In the genomic region with DNA sequence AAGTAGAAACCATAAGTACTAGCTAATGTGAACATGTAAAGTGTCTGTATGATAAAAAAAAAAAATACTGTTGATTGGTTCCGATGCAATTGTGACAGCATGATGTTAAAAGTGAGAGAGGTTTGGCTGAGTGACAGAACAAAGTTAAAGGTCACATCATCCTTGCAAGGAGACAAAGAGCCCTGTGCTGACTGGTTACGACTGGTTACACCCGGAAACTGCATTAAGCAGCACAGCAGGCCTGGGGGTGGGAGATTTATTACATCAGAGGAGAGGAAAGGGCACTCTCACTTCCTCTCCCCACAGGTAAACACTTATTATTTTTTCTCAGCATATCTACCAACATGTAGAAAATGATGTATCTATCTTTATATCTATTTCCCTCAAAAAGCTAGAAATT, we compare ENCODE assay signal across 15 mouse cellular contexts.
DNase-seq lines count a peak whose midpoint lies in the region; ATAC-seq lines count a peak whose summit lies in the region.
"Had no signal": no experiment of that assay in that cellular context is flagged by ENCODE, and none has a peak within 500 bp of the region (broad histone marks: within the 10 kb centered on the region; RNA-seq: fewer than 3 reads in every experiment).

No protein-coding gene starts in this region.

- H3K27me3 ChIP-seq in forebrain, embryonic 14.5 days (replicated peaks; ENCODE audit: control insufficient read depth, insufficient read depth, low read length): no peaks in the 10 kb centered on the region
- no peaks in the 10 kb centered on the region for H3K27me3 ChIP-seq in forebrain, embryonic 10.5 days (ENCODE audit: poor library complexity, severe bottlenecking)
- H3K27me3 ChIP-seq in midbrain, embryonic 14.5 days (ENCODE audit: control insufficient read depth, insufficient read depth, low read length): no peaks in the 10 kb centered on the region
- H3K27me3 ChIP-seq in midbrain, embryonic 11.5 days (ENCODE audit: control insufficient read depth, insufficient read depth, low read length): no peaks in the 10 kb centered on the region
- H3K27me3 ChIP-seq in neural tube, embryonic 15.5 days (replicated peaks): no peaks in the 10 kb centered on the region
- H3K27me3 ChIP-seq: heart, embryonic 13.5 days; Patski had no signal

- no peaks in the 10 kb centered on the region for H3K36me3 ChIP-seq in forebrain, embryonic 14.5 days (ENCODE audit: control insufficient read depth, insufficient read depth, low read length)
- H3K36me3 ChIP-seq in forebrain, embryonic 10.5 days (replicated peaks): no peaks in the 10 kb centered on the region
- no peaks in the 10 kb centered on the region for H3K36me3 ChIP-seq in midbrain, embryonic 14.5 days (ENCODE audit: control insufficient read depth, insufficient read depth, low read length)
- no peaks in the 10 kb centered on the region for H3K36me3 ChIP-seq in midbrain, embryonic 11.5 days (ENCODE audit: control insufficient read depth, insufficient read depth, low read length)
- no peaks in the 10 kb centered on the region for H3K36me3 ChIP-seq in neural tube, embryonic 15.5 days
- H3K36me3 ChIP-seq: heart, embryonic 13.5 days had no signal

- H3K4me2 ChIP-seq in forebrain, embryonic 14.5 days (ENCODE audit: low read length): no peak overlapping the region
- H3K4me2 ChIP-seq in midbrain, embryonic 14.5 days (ENCODE audit: low read length): no peak overlapping the region
- no peak overlapping the region for H3K4me2 ChIP-seq in midbrain, embryonic 11.5 days
- H3K4me2 ChIP-seq in neural tube, embryonic 15.5 days: no peak overlapping the region
- H3K4me2 ChIP-seq: heart, embryonic 13.5 days had no signal

- H3K27ac ChIP-seq in forebrain, embryonic 14.5 days (ENCODE audit: low read depth, low read length): no peak overlapping the region
- no peak overlapping the region for H3K27ac ChIP-seq in forebrain, embryonic 10.5 days
- no peak overlapping the region for H3K27ac ChIP-seq in midbrain, embryonic 14.5 days (replicated peaks; ENCODE audit: low read depth, low read length)
- no peak overlapping the region for H3K27ac ChIP-seq in midbrain, embryonic 11.5 days (ENCODE audit: low read depth, low read length)
- H3K27ac ChIP-seq in neural tube, embryonic 15.5 days (replicated peaks): no peak overlapping the region
- H3K27ac ChIP-seq: heart, embryonic 13.5 days; liver, embryonic 14.5 days had no signal

- no peak overlapping the region for H3K9ac ChIP-seq in forebrain, embryonic 14.5 days (ENCODE audit: low read length)
- H3K9ac ChIP-seq in midbrain, embryonic 14.5 days (replicated peaks; ENCODE audit: low read length): no peak overlapping the region
- H3K9ac ChIP-seq in midbrain, embryonic 11.5 days (ENCODE audit: low read length): no peak overlapping the region
- no peak overlapping the region for H3K9ac ChIP-seq in neural tube, embryonic 15.5 days (replicated peaks)
- H3K9ac ChIP-seq: heart, embryonic 13.5 days; liver, embryonic 14.5 days had no signal

- WGBS in forebrain, embryonic 14.5 days: 31% methylated on average over 3 of the region's 3 CpGs
- WGBS in forebrain, embryonic 10.5 days: 21% methylated on average over 3 of the region's 3 CpGs
- 4% methylated on average over 3 of the region's 3 CpGs for whole genome bisulfite sequencing in midbrain, embryonic 14.5 days
- 8% methylated on average over 3 of the region's 3 CpGs for WGBS in midbrain, embryonic 11.5 days
- 15% methylated on average over 3 of the region's 3 CpGs for WGBS in neural tube, embryonic 15.5 days

- no peaks in the 10 kb centered on the region for H3K4me1 ChIP-seq in forebrain, embryonic 14.5 days (ENCODE audit: control insufficient read depth, insufficient read depth, low read length)
- H3K4me1 ChIP-seq in forebrain, embryonic 10.5 days: peaks cover 9% of the 10 kb centered on the region
- H3K4me1 ChIP-seq in midbrain, embryonic 14.5 days (ENCODE audit: control insufficient read depth, insufficient read depth, low read length): no peaks in the 10 kb centered on the region
- H3K4me1 ChIP-seq in midbrain, embryonic 11.5 days (ENCODE audit: control insufficient read depth, insufficient read depth, low read length): no peaks in the 10 kb centered on the region
- H3K4me1 ChIP-seq in neural tube, embryonic 15.5 days: no peaks in the 10 kb centered on the region

- no peak overlapping the region for H3K4me3 ChIP-seq in forebrain, embryonic 14.5 days (ENCODE audit: low read depth, low read length)
- H3K4me3 ChIP-seq in forebrain, embryonic 10.5 days: no peak overlapping the region
- H3K4me3 ChIP-seq in midbrain, embryonic 14.5 days (replicated peaks; ENCODE audit: low read depth, low read length): no peak overlapping the region
- no peak overlapping the region for H3K4me3 ChIP-seq in midbrain, embryonic 11.5 days (ENCODE audit: low read depth, low read length)
- H3K4me3 ChIP-seq in neural tube, embryonic 15.5 days (replicated peaks): no peak overlapping the region
- H3K4me3 ChIP-seq: heart, embryonic 13.5 days had no signal

- ATAC-seq in forebrain, embryonic 14.5 days: no peak
- no peak for ATAC-seq in midbrain, embryonic 14.5 days (ENCODE audit: low FRiP score, low TSS enrichment)
- ATAC-seq in midbrain, embryonic 11.5 days (ENCODE audit: low FRiP score): no peak
- no peak for ATAC-seq in neural tube, embryonic 15.5 days (ENCODE audit: low FRiP score)
- ATAC-seq: hindbrain, embryonic 16.5 days; midbrain, embryonic 16.5 days had no signal

- DNase-seq in forebrain, embryonic 14.5 days (ENCODE audit: low spot score): peak; percentile 3
- DNase-seq in forebrain, embryonic 10.5 days (ENCODE audit: extremely low spot score, low spot score): no peak
- peak; percentile 3 for DNase-seq in midbrain, embryonic 14.5 days
- no peak for DNase-seq in midbrain, embryonic 11.5 days (ENCODE audit: low spot score, missing footprints)
- peak; percentile 3 to 18 for DNase-seq in kidney, adult 8-10 months
- no peak for DNase-seq in urinary bladder, postnatal 10 days (ENCODE audit: low spot score)
- DNase-seq in ovary, postnatal 10 days (ENCODE audit: low spot score): no peak
- DNase-seq: adrenal gland, adult 8-10 months; right cerebral cortex, postnatal 14 days had no signal

- no peaks in the 10 kb centered on the region for H3K9me3 ChIP-seq in forebrain, embryonic 14.5 days (replicated peaks; ENCODE audit: control insufficient read depth, low read length)
- no peaks in the 10 kb centered on the region for H3K9me3 ChIP-seq in forebrain, embryonic 10.5 days
- H3K9me3 ChIP-seq in midbrain, embryonic 14.5 days (ENCODE audit: control insufficient read depth, low read length): no peaks in the 10 kb centered on the region
- H3K9me3 ChIP-seq in midbrain, embryonic 11.5 days (ENCODE audit: control insufficient read depth, low read length): no peaks in the 10 kb centered on the region
- no peaks in the 10 kb centered on the region for H3K9me3 ChIP-seq in neural tube, embryonic 15.5 days (replicated peaks)
- H3K9me3 ChIP-seq: heart, embryonic 13.5 days had no signal

Comparison
In these comparisons a context has a peak if more than half of its experiments do, and no peak if none do; other contexts are left out.
1. DNase-seq: peak in forebrain, embryonic 14.5 days (single experiment), midbrain, embryonic 14.5 days (single experiment) and kidney, adult 8-10 months (2 of 2); none in forebrain, embryonic 10.5 days (single experiment), midbrain, embryonic 11.5 days (single experiment), urinary bladder, postnatal 10 days (single experiment) and ovary, postnatal 10 days (single experiment).